Mouse (Mus musculus) urinary bladder, postnatal 14 days (tissue): ENCODE measurements around the gene Dusp15.
A peak's percentile ranks its signal among the peaks of the same experiment; 100 is the strongest.

Experiments
- DNase-seq: peaks from one replicate; pipeline ENCODE4 v3.0.0; 2021; ENCODE audit warnings: low spot score

Gene Dusp15

DNA sequence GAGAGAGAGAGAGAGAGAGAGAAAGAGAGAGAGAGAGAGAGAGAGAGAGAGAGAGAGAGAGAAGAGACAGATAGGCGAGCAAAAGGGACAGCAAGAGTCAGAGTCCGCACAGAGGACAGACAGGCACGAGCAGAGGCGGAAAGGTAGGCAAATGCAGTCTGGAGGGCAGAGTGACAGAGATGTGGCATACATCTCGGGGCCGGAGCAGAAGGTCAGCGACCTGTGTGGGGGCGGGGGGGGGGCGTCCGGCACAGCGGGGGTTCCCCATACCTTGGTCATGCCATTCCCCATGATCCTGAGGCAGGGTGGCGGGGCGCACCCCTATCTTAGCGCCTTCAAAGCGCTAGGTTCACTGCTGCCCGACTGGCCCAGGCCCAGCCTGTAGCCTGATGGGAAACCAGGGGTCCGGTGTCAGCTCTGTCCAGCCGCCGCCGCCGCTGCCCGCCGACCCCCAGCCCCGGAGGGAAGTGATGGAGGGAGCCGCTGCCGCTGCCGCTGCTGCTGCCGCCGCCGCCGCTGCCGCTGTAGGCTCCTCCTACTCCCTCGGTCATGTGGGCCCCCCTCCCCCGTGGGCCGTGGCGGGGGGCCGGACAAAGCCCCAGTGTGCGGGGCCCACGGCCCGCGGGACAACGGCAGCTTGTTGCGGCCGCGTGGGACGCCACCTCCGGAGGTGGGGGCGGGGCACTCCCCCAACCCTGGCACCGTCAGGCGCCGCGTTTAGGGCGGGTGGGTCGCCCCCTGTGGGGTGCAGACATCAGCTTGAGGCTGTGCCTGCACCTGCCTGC lies at the start of gene Dusp15:
Gene Dusp15 (minus strand): TSS at position 634 of the 785 bp plus-strand sequence.
- no peak for DNase-seq

DNA sequence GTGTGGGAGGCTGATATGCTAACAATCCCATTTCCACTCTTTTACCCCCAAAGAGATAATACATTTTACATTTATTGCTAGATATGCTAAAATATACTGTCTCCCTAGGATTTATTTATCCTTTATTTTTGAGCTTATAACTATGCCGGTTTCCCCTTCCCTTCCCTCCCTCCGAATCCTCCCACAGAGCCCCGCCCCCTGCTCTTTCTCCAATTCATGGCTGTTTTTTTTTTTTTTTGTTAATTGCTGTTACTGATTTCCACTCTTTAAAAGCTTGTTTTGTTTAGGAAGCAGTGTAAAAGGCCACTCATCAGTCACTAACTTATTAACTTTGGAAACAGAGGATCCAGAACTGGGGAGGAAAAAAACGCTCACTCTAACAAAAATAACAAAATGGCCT lies 45.5 kb upstream of the Dusp15 start:
- DNase-seq, result no peak

DNA sequence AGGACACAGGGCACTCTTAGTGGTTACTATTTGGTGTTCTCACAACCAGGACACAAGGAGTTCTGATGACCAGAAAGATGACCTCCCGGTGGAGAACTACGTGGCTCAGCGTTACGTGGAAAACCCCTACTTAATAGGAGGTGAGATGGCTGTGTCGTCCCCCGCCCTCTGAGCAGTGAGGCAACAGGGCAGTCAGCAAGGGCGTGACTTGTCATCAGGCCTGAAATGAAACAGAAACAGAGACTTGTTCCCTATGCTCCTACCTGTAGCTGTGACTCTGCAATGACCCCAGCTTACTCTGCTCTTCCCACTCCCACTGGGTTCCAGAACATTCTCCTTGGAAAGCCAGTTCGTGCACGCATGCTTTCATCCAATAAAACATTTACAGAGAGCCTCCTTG lies 40.0 kb upstream of the Dusp15 start:
- no peak for DNase-seq

DNA sequence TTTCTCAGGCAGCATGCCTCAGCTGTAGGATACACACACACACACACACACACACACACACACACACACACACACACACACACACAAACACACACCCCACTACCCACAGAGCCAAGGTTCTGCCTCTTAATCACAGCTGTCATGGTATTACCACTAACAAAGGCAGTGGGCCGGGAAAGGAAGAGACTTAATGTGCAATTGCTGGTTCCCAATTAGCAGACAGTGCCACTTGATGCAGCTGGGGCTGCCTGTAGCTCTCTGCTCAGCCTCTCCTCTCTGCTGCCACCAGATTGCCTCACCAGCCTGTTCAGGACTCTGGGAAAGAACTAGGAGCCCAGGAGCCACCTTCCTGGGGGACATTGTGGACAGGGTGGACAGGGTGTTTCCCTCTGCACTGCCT lies 34.1 kb upstream of the Dusp15 start:
- DNase-seq, result no peak

DNA sequence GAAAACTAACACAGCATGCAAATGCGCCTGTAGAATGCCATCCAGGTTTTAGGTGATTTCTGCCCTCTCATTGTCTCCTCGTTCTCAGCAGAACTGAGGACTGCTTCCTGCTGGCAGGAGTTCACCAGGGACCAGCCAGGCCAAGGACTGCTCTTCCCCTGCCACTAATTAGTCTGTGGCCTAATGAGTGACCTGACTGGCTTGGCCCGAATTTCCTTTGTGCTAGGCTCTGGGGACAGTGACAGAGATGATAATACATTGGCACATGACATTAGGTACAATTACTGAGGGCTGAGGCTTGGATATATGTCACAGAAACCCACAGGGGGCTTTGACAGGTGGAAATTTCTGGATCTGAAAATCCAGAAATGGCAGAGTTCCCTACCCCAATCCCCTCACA lies 25.5 kb upstream of the Dusp15 start:
- DNase-seq, result no peak

DNA sequence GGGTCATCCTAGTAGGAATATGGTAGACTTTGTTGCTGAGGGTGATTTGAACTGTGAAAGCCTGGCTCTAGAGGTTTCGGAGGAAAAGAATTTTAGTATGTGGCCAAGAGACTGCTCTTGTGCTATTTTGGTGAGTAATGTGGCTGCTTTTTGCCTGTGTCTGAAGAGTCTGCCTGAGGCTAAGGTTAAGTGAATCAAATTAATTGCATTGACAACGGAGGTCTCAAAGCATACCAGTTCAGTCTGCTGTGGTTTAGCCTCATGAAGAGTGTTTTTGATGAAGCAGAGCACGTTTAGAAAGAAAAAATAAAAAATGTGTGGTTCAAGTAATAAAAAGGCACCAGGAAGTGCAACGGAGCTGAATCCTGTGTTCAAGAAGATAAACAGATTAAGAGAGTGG lies 14.1 kb upstream of the Dusp15 start:
- no peak for DNase-seq

DNA sequence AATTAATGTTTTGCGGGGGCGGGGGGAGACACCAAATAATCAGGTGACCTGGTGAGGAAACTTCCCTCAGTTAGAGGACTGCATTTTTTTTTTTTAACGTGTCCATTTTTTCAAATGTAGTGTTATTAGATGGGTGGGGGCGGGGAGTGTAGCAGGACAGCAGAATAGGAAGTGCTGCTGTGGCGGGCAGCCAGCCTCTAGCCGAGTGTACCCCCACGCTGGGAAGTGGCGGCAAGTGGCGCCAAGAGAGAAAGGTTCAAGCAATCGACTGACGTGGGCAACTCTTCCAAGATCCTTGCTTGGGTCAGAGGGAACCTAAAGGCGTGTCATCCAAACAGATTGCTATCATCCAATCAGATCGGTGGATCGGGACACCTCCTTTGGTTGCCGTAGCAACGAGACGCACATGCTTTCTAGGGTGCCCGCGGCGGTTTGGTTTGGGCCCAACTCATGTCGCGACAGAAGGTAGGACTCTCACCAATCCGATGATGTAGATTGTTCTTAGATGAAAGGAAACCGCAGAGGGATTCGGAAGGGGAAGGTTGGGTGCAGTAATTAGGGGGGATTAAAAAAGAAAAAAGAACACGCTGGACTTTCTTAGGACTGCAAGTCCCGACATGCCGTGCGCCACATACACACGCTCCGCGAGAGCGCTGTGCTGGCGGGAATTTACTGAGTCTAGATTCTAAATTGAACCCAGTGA lies 10.7 kb upstream of the Dusp15 start, which contains the start of gene Ttll9:
Gene Ttll9 (plus strand): TSS at position 395 of the 703 bp plus-strand sequence.
- peak; percentile 74 for DNase-seq

DNA sequence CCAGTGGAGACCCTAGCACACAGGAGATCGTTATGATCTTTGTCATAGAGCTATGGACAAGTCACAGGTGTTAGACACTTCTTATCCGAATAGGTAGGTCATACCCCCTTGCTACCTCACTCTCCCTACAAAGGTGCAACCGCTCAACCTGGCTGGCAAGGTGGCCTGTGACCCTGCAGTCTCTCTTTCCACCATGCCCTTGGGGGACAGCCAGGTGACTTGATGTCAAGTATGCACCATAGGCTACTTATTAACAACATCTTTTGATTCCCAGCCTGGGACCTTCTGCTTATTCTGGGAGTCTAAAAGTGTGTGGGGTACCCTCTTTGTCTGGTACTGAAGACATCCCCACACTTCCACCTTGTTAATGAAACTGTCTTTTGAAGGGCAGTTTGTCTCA lies 6.6 kb upstream of the Dusp15 start:
- DNase-seq, result no peak

DNA sequence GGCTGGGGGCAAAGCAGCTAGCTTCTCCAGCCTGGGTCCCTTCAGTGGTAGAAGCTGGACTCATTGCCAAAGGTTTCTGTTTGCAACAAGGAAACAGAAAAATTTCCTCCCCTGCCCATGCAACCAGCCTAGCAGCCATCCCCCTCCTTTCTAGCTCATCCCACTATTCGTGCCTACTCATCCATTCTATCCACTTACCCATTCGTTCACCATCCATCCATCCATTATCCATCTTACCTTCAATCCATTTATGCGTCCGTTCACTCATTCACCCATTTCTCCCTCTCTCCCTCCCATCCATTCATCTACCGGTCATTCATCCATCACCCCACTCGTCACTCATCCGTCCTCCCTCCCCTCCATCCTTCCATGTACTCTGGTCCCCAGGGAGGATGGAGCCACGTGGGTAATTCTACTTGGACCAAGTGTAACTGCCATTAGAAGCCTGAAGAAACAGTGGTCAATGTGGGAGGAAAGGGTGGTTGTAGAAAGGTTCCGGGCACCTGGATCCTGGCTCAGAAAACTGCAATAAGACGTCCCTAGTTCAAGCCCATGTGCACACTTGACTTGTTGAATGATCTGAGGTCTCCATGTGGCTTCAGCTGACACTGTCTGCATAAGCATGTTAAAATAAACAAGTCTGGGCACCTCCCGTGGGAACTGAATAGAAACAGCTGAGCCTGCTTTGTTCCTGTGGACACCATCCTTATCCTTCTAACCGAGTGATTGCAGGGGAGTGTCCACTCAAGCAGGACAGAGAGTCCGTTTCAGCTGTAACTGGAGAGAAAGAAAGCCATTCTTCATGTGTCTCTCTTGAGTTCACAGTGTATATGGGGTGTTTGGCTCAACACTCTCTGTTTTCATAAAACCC lies 587 bp upstream of the Dusp15 start:
- no peak for DNase-seq

DNA sequence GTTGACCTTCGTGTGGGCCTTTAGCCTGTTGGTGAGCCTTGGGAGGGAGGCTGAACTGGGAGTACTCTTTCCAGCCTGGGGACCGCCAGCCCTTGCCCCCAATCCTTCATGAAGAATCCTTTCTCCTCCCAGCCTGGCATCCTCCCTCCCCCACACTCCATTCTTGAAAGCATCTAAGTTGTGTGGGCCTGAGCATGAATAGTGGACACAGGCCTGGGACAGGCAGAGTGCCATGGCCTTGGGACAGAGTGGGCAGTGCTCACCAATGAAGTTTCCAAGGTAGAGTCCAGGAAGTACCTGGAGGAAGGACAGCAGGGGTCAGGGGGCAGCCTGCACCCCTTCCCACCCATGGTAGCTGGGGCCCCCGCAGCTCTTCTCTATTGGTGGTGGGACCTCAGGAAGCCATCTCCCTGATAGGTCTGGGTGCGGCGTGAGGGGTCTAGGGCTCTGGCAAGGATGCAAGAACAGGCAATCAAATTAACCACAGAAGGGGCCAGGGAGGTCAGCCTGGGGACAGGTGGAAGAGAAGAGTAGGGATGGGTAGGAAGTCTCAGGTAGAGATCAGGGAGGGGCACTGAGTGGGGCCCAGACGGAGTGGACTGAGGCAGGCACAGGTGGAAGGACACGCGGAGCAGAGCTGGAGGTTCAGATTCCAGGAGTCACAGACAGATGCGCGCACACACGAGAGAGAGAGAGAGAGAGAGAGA lies 987 bp downstream of the Dusp15 start:
- no peak for DNase-seq

DNA sequence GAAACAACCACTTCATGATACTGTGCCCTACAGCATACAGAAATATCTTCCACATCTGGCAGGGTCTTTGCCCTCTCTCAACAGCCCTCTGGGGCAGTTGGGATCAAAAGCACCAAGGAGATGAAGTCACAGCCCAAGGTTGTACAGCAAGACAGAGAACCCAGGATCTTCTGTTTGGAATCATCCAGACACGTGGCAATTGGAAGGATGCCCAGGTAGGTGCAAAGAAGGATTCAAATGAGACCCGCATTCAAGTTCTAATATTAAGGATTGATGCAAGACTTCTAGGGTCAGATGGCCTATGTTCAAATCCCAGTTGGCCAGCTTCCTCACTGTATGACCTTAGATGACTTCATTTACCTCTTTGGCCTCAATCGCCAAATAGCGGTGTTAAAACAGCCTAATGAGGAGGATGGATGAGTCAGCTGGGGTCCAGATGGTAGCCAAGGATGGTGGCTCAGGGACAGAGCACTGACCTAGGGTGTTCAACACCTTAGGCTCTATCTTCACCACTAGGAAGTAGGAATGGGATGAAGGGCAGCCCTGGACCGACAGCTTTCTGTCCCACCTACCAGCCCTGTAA lies 3.0 kb downstream of the Dusp15 start:
- DNase-seq, result no peak

DNA sequence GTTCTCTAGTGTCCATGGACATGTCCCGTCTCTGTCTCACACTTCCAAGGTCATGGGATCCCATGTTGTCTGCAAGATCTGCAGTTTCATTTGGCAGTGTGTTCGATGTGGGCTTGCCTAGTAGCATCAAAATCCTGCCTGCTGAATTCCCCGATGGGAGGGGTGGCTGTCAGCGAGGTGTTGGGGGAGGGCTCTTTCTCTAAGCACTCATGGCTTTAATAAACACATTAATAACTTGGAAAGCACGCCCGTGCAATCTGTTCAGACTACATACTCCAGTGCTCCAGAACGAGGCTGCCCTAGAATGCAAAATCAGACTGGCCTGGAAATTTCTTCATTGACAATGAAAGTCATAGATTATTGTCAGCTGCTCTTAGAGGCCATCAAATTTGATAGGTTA lies 4.4 kb downstream of the Dusp15 start:
- DNase-seq, result no peak

DNA sequence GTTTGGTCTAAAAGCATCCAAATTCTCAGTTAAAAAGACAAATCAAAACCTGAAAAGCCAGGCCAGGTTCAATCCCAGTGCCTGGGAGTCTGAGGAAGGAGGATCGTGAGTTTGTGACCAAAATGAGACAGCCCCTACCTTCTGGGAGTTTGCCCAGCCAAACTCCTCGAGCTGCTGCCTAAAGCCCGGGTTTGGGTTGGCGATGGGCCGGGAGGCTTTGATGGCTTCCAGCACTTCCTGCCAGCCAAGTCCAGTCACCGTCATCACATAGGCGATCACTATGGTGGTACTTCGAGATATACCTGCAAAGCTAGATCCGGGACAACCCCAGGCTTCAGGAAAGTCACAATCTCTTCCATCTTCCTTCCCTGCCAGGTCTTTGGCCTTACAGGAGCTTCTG lies 7.5 kb downstream of the Dusp15 start:
- no peak for DNase-seq

DNA sequence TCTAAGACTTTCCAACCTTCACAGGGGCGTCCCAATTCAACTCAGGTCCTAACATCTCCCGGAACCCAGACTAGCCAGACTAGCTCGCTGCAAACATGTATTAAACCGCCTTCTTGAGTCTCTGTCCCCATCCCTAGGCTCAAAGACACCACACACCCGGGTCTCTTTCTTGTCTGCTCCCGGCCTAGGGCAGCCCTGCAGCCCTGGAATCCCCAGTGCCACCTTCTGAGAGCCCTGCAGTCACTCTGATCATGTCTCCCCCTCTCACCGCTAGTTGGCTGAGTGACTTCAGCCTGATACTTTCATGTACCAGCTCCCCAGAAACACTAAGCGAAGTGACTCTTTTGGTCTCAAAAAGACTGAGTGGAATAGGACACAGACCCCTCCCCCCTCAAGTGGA lies 7.9 kb downstream of the Dusp15 start:
- DNase-seq, result no peak

DNA sequence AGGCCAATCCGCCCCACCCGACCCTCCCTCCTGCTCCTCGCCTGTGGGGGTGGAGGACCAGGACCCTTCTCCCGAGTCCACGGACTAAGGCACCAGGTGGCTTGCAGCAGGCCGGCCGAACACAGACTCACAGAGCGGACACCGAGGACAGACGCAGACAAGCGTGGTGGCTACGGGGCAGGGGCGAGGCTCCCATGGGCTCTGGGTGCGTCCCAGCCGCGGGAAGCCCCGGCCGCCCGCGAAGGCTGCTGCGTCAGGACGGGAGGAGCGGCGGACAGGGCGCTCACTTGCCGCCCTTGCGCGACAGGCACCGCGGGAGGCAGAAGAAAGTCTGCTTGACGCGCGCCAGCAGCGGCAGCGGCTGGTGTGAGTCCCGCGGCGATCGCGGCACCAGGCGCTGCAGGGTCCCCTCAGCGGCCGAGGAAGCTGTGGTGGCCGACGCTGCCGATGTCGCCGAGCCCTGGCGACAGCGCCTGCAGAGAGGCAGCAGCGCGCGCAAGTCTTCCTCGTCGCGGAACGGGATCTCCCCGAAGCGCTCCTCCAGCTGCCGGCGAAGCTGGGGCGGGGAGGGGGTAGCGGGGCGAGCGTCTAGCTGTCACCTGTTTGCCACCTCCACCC lies 8.5 kb downstream of the Dusp15 start:
- DNase-seq, result no peak

DNA sequence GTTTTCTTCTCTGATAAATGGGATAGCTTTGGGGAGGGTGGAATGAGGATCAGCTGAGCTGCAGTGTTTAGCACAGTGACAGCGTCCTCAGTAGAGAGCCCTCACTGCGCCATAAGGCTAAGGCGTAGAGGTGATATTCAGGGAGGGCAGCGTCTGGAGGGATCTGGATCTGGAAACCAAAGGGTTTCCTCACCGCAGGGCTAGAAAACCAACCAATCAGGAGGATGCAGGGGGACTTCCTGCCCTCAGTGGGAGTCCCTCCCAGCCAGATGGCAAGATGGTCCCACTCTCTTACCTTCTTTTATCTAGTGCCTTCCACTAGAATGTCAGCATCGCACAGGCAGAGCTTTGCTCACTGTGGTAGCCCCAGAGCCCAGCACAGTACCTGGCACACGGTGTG lies 9.7 kb downstream of the Dusp15 start:
- no peak for DNase-seq

DNA sequence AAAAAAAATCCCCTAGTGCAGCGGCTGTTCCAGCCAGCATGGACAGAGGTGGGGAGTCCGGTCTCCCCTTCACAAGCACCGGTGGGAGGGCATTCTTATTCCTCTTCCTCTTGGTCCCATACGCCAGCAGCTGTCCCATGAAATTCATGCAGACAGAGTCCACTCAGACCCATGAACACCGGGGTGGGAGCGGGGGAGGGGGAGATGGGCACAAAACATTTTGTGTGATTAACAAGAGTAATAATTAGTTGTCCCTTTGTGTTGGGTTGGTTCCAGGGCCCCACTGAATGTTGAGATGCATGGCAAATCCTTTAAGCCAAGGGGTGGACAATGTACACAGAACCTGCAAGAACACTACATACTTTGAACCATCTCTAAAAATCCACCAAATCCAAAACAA lies 10.4 kb downstream of the Dusp15 start:
- no peak for DNase-seq

DNA sequence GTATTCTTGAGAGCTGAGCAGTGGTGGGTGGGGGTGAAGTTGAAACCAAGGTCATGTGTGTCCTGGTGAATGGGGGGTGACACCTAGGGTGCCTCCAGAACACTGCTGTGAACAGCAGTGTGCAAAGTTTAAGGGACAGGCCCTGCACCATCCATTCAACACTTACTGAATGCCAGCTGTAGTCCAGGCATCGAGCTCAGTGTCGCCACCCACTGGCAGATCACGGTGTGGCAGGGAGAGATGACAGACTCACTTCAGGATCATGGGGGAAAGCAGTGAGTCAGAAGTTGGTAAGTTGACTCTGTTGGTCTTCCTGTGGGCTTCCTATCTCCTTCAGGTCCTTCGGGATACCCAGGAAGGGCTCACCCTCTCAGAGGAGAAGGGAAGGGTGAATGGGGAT lies 11.7 kb downstream of the Dusp15 start:
- DNase-seq, result peak; percentile 36

DNA sequence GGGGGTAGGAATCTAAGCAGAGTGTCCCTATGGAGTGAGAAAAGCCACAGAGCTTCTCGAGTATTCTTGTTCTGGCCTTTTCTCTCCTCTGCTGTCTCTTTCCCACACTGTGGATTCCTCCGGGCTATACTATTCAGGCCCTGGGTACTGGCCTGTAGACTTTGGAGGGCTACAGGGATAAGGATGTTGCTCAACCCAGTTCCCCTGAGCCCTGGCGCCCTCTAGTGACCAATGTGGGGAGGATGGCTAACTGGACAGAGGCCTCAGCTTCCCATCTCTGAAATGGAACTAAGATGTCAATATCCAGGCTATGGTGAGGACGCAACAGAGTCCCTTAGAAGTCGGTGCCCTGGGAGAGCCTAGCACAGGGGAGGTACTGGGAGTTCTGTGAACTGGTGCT lies 17.9 kb downstream of the Dusp15 start:
- peak; percentile 70 for DNase-seq

DNA sequence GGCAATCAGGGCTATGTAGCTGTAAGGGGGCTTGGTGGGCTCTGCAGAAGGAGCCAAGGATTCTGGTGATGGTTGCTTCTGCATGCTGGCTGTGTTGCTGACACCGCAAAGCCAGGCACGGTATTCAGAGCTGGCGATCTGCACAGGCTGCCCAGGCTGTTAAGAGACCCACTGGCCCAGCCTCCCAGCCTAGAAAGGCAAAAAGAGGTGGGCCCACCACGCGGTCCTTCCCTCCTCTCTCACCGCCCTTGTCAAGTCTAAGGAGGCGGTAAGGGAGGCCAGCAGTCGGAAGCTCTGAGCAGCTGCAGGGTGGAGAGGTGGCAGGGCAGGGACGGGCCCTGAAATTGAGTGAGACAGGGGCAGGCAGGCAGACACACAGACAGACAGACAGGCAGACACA lies 18.4 kb downstream of the Dusp15 start, which contains the start of gene Foxs1:
Gene Foxs1 (minus strand): TSS at position 161 of the 400 bp plus-strand sequence.
- DNase-seq, result peak; percentile 42
